Mouse (Mus musculus) retina, adult 2 months (tissue): ENCODE measurements at regions not wholly inside any gene's neighbourhood (a gene's known extent, or its start where the extent isn't known, plus 50 kb on each side); places are given as distances from the start of the nearest gene placed in this dataset.

ENCODE experiments used
- DNase-seq: peaks from one replicate; pipeline ENCODE4 v3.0.0-alpha.2; 2012; ENCODE audit warnings: low read depth, low spot score

GRCm38 (mm10) chr7:40666625-40667024, 231.5 kb upstream of the Vstm2b start:
- DNase-seq, result no peak

GRCm38 (mm10) chr7:40670401-40670800, 227.7 kb upstream of the Vstm2b start:
- no peak for DNase-seq

GRCm38 (mm10) chr7:40671068-40671467, 227.1 kb upstream of the Vstm2b start:
- DNase-seq, result no peak

GRCm38 (mm10) chr7:40672348-40672747, 225.8 kb upstream of the Vstm2b start:
- DNase-seq, result no peak

GRCm38 (mm10) chr7:40674397-40674796, 223.7 kb upstream of the Vstm2b start:
- no peak for DNase-seq

GRCm38 (mm10) chr7:40677601-40678000, 220.5 kb upstream of the Vstm2b start:
- DNase-seq, result no peak

GRCm38 (mm10) chr7:40680567-40680966, 217.6 kb upstream of the Vstm2b start:
- no peak for DNase-seq

- DNase-seq, result no peak
Measured at GRCm38 (mm10) chr7:40680993-40681392, 217.1 kb upstream of the Vstm2b start.

- no peak for DNase-seq
Measured at GRCm38 (mm10) chr7:40683176-40683575, 215.0 kb upstream of the Vstm2b start.

- no peak for DNase-seq
Measured at GRCm38 (mm10) chr7:40683641-40684040, 214.5 kb upstream of the Vstm2b start.

- no peak for DNase-seq
Measured at GRCm38 (mm10) chr7:40687005-40687404, 211.1 kb upstream of the Vstm2b start.

GRCm38 (mm10) chr7:40688546-40688945, 209.6 kb upstream of the Vstm2b start:
- DNase-seq, result no peak

GRCm38 (mm10) chr7:40693755-40694154, 204.4 kb upstream of the Vstm2b start:
- DNase-seq, result no peak

GRCm38 (mm10) chr7:40697551-40697950, 200.6 kb upstream of the Vstm2b start:
- no peak for DNase-seq

GRCm38 (mm10) chr7:40698309-40698708, 199.8 kb upstream of the Vstm2b start:
- no peak for DNase-seq

GRCm38 (mm10) chr7:40699633-40700032, 198.5 kb upstream of the Vstm2b start:
- DNase-seq, result no peak

- DNase-seq, result no peak
Measured at GRCm38 (mm10) chr7:40700656-40701055, 197.5 kb upstream of the Vstm2b start.

GRCm38 (mm10) chr7:40702191-40703045, 195.7 kb upstream of the Vstm2b start:
- no peak for DNase-seq

GRCm38 (mm10) chr7:40708231-40708630, 189.9 kb upstream of the Vstm2b start:
- no peak for DNase-seq

GRCm38 (mm10) chr7:40717991-40718390, 180.1 kb upstream of the Vstm2b start:
- DNase-seq, result no peak

- DNase-seq, result no peak
Measured at GRCm38 (mm10) chr7:40736971-40737468, 161.1 kb upstream of the Vstm2b start.

GRCm38 (mm10) chr7:40737496-40737895, 160.6 kb upstream of the Vstm2b start:
- no peak for DNase-seq

GRCm38 (mm10) chr7:40738174-40738573, 160.0 kb upstream of the Vstm2b start:
- DNase-seq, result no peak
